Mouse (Mus musculus): ENCODE measurements around the gene Etv2.

DNA sequence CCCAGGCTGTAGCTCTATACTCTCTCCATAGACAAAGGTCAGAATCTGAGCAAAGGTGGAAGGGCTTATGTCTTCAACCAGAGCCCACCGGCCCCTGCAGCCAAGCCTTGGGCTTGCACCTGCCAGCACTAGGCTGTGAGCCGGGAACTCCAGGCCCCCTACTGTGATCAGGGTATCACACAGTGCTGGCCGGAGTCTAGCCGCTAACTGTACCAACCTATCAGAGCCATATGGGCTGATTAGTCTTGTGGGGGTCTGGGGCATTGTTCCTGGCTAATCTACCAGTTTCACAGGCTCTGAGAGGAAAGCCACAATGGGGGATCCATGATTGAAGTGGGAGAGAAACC is 44.1 kb downstream of the Etv2 start:
- TF ChIP-seq CTCF (IDR thresholded peaks at IDR 0.05; ENCODE audit: low read depth, low read length) (no peak), TAL1 (conservative IDR thresholded peaks at IDR 0.05; ENCODE audit: low read depth, low read length) (no peak), GATA1 (IDR thresholded peaks at IDR 0.05; ENCODE audit: borderline replicate concordance, low read length) (no peak), GATA2 (IDR thresholded peaks at IDR 0.05; ENCODE audit: borderline replicate concordance, low read depth, low read length) (no peak), POLR2AphosphoS5 (IDR thresholded peaks at IDR 0.05; ENCODE audit: insufficient replicate concordance, low read depth, low read length) (no peak)
